Mouse (Mus musculus): ENCODE data around the gene Trip6. TPM values are rescaled to one million over a fixed set of nuclear protein-coding genes. Genes with fewer than 3 reads are reported as not detected.

Gene Trip6
- 1 to 10 TPM; 6.1 to 8.0 (median 6.7) TPM for total RNA-seq (2022)

DNA sequence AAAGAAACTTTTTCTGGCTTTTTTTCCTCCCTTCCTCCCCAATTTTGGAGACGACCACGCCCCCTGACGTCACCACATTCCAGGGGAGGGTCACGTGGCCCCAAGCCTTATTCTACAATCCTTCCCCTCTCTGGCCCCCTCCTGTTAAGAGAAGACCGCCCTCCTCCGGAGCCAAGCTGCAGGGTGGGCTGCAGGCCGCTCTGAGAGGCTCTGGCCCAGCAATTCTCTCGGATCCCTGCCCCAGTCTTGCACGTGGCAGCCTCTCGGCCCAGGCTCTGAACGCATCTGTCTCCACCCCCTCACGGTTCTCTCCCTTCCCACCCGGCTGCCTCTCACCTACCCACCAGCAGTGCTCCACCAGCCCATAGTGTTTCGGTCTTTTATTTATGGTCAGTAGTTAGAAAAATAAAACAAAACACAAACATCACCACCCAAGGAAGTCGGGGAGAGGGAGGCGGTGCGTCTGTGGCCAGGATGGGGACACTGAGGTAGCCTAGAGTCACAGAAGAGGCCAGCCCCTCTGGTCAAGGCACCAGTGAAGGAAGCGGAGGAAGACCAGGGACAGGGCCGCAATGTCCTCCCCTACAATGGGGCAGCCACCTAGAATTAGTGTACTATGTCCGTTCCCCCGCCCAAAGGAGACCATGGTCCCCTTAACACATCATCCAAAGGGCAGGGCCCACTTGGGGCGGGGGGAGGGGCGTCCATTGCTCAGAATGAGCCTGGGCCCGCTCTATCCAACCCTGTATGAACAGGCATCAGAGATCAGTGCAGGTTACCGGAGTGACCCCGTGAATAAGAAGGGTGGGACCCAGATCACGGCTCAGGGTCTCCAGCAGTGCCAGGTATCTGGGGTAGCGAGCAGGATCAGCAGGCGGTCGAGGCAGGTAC is at the start of gene Trip6:
Gene Trip6, minus strand, starts transcription at position 212 of the 891 bp plus-strand sequence.
- no peak for DNase-seq (ENCODE audit: low spot score in 2 of 2)

DNA sequence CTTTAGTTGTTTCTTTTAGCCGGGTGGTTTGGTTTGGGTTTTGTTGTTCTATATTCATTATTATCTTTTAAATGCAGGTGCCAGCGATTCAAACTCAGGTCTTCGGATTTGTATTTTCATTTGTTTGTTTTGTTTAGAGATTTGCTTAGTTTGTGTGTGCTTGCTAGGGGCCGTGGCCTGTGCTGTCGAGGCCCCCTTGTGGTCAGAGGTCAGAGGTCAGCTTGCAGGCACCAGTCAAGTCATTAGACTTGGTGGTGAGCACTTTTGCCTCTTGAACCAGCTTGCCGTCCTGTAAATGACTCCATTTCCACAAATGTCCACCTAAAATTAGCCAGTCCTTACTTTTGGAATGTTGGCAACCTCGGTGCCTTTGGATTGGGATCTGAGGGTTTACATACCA is 44.2 kb upstream of the Trip6 start:
- no peak for DNase-seq (ENCODE audit: low spot score in 2 of 2)

GRCm38 (mm10) chr5:137354091-137354490 is 39.9 kb upstream of the Trip6 start:
- no peak for DNase-seq (ENCODE audit: low spot score in 2 of 2)

DNA sequence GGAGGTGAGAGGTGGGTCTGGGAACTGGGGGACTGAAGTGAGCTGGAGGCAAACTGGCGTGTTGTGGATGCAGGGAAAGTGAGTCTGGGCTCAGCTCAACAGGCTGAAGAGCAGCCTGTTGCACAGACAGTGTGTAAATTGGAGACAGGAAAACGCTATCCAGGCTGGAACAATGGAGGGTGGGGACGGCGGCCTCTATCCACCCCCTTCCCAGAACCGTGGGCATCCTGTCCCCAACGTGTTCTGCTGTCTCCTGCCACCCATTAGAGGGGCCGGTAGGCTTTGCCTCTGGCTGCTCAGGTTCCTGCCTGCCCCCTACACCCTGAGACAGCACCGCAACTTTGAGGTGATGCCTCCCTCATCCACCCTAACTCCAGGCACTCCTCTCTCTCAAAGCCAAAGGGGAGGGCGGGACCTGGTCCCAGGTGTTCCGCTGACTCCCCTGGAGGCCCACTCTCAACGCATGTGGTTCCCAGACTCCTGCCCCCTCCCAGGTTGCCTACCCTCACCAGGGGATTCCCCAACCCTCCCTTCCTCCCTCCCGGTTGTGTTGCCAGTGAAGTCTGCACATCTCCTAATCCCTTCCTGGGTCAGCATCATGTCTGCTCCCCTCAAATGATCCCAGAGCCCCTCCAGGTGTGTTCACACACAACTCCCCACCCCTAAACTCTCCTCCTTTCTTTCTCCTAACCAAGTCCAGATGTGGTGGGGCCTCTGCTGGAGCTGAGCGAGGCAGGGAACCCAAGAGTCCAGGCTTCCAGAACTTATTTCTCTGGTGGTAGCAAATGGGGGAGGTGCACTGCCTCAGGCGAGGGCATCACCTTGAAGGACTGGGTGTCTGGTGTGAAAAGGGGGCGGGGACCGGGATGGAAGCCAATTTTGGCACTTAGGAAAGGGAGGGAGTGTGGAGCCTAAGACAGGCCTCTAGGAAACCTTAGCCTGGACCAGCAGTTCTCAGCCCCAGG is 38.1 kb upstream of the Trip6 start:
- no peak for DNase-seq (ENCODE audit: low spot score in 2 of 2)

DNA sequence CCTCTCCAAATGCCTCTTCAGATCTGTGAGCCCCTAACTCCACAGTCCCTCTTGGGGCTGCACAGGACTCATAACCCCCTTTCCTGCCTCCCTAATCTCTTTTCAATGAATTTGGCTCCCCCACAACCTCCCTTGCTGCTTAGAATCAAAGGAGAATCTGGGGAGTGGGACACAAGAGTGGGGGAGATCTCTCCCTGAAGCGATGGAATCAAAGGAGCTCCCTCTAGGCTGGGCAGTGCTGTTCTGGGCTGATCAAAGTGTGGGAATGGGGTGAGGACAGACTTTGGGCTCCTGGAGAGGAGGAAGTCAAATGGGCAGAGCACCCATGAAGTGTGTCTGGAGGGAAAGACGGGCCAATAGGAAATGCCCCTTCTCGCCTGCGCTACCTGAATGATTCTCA is 37.2 kb upstream of the Trip6 start:
- DNase-seq (ENCODE audit: low spot score in 2 of 2), result no peak

DNA sequence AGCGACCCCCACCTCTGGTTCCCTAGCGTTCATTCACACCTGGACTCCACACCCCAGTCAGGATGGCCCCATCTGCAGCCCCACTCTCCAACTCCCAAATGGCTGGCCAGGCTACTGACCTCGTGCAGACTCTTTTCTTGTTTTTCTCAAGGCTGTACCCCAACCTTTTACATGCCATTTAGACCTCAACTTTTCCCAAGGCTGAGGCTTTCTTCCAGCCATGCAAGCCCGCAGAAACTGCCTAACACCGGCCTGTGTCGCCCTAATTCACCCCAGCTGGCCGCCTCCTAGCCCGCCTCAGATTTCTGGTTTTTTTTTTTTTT is 36.8 kb upstream of the Trip6 start:
- DNase-seq (ENCODE audit: low spot score in 2 of 2), result no peak

DNA sequence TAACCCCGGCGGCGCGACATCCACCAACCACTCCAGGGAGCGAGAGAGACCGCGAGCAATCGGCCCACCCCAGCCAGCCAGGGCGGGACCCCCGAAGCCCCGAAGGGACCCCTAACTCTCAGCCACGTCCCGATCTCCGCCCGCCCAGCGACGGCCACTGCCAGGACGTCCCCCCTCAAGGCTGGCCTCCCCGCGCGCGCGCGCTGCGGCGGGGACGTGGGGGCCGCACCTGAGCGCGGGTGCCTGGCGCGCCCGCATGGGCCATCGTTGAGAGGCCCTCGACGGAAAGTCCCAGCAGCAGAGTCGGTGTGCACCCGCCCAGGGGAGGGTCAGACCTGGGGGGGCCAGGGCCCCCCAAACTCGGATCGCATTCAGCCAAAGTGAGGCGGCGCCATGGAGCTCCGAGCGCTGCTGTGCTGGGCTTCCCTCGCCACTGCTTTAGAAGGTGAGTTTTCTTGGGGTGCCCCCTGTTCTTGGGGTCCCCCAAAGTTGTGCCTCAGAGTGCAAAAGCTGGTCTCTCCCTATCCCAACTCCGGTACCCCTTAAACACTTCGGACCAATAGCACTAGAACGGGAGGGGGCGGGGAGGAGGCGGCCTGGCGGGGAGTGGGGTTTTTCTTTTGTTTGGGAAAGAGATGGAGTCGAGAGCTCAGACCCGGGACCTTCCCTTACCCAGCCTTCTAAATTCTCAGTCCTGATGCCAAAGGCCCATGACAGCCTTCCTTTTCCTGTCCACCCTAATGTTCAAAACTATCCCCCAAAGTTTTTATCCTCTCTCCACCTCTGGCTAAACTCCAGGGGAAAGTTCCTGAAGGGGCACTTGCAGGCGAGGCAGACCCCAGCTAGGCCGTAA is 36.2 kb upstream of the Trip6 start:
- no peak for DNase-seq (ENCODE audit: low spot score in 2 of 2)

- peak; percentile 43 to 68 for DNase-seq (ENCODE audit: low spot score in 2 of 2)
Observed at GRCm38 (mm10) chr5:137349384-137350204, 35.4 kb upstream of the Trip6 start, which contains the start of gene Ephb4. Gene Ephb4, plus strand, starts transcription at chr5:137350109.

DNA sequence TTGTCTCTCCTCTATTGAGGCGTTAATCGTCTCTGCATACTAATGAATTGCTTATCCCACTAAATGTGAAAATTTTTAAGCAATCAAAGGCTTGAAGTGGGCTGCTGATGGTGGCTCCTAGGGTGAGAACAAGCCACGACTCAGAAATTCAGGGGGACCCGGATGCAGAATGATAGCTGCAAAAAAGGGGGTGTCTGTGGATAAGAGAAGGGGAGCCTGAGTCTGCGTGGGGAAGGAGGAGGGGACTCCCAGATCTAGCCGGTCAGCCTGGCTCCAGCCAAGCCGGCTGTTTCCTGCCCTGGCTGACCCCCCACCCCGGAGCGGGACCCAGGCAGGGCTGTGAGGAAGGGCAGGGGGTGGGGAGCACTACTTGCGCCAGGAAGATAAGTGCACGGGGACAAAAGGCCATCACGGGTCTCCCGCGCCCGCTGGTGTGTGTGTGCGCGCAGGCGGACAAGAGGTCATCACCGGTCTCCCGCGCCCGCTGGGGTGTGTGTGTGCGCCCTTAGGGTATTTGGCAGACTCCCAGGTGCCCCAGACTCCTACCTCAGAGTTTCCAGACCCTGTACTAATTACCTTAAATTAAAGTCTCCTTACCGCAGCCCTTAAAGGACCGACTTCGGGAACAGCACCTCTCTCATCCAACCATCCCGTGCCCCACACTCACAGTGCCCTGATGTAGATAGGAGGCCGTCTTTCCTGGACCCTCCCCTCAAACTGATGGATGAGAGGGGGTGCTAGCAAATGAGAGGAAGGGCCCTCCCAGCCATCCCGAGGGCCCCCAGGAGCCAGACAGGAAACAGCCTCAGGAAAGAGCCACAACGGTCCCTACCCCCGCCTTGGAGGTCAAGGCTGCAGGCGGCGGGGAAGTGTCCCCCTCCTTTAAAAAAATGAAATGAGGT is 34.5 kb upstream of the Trip6 start:
- no peak for DNase-seq (ENCODE audit: low spot score in 2 of 2)

GRCm38 (mm10) chr5:137347856-137348255 is 33.7 kb upstream of the Trip6 start:
- no peak for DNase-seq (ENCODE audit: low spot score in 2 of 2)

DNA sequence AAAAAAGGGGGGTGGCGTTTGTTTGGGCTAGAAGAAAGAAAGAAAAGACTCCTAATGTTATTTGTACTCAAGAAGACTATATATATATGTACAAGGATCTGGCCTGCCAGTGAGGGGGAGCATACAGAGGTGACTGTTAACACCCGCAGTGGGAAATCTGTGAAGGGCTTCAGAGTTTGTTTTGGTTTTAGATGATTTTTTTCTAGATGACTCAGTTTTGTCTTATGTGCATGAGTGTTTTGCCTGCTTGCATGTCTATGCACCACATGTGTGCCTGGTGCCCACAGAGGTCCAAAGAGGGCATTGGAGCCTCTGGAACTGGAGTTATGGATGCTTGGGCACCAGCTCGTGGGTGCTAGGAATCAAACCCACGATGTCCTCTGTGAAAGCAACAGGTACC is 32.8 kb upstream of the Trip6 start:
- no peak for DNase-seq (ENCODE audit: low spot score in 2 of 2)

GRCm38 (mm10) chr5:137346388-137346787 is 32.2 kb upstream of the Trip6 start:
- DNase-seq (ENCODE audit: low spot score in 2 of 2), result no peak

- DNase-seq (ENCODE audit: low spot score in 2 of 2), result no peak
Observed at GRCm38 (mm10) chr5:137345821-137346220, 31.6 kb upstream of the Trip6 start.

- no peak for DNase-seq (ENCODE audit: low spot score in 2 of 2)
Observed at GRCm38 (mm10) chr5:137343869-137344268, 29.7 kb upstream of the Trip6 start.

GRCm38 (mm10) chr5:137343412-137343811 is 29.2 kb upstream of the Trip6 start:
- no peak for DNase-seq (ENCODE audit: low spot score in 2 of 2)

- no peak for DNase-seq (ENCODE audit: low spot score in 2 of 2)
Observed at GRCm38 (mm10) chr5:137342407-137343012, 28.3 kb upstream of the Trip6 start.

DNA sequence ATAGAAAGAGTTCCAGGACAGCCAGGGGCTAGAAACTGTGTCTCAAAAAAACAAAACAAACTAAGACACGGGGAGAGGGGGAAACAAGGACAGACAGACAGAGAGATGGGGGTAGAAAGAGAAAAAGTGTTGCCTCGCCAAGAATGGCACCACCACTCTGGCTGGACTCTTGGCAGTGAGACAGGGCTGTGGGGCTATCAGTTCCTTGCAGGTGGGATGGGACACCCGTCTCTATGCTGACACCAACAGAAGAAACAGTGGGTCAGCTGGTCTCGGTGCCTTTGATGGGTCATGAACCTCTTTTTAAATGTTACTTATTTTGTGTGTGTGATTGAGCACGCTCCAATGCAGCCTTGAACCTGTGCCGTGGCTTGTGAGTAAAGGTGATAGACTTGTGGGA is 26.0 kb upstream of the Trip6 start:
- DNase-seq (ENCODE audit: low spot score in 2 of 2), result no peak

DNA sequence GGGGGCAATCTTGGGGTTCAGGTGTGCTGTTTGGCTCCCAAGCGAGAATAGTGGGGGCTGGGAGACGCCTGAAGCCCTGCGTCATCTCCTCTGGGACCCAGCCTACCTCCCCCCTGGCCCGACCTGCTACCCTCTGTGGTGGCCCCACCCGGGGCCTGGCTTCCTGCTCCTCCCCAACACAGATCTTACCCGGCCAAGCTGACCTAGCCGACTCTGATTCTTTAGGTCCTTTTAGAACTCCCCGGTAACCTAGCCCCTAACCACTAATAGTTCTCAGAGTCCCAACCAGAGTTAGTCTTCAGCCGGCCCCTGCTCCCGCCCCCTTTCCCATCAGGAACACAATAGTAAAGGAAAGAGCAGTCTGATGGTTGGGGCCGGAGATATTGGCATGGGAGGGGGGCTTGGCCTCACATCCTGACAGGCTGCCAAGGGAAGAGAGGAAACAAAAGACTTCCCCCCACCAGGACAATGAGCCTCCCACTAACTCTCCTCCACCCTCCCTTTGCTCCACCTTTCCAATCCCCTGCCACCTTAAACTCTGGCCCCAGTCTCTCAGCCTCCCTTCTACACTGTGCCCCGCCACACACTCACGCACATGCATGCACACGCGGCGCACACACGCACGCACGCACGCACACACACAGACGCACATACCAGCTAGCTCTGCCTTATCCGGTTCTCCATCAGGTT is 25.2 kb upstream of the Trip6 start:
- no peak for DNase-seq (ENCODE audit: low spot score in 2 of 2)
